Mouse (Mus musculus) lung, embryonic 15.5 days (tissue): ENCODE measurements around the gene Lonrf3. TPM values are rescaled to one million over a fixed set of nuclear protein-coding genes. Genes with fewer than 3 reads are reported as not detected.
A peak's percentile ranks its signal among the peaks of the same experiment; 100 is the strongest.

Experiments
- ATAC-seq: fragments of 200-750 bp; cut with Nextera tagmentation; 2 replicates; pipeline ENCODE4 v1.8.0; 2017; ENCODE audit warnings: moderate number of reproducible peaks, borderline replicate concordance; ENCODE audit not compliant: low FRiP score, low TSS enrichment; ENCODE audit errors: extremely low read depth
- H3K27ac ChIP-seq: fragments of 300-500 bp; sonication (generic); 2 replicates; pipeline ENCODE4 v1.5.1; 2015; ENCODE audit warnings: moderate library complexity, mild to moderate bottlenecking, inconsistent platforms
- H3K27me3 ChIP-seq: fragments of 300-500 bp; sonication (generic); 2 replicates; pipeline ENCODE4 v1.6.1; 2015; ENCODE audit warnings: inconsistent platforms
- H3K36me3 ChIP-seq: fragments of 300-500 bp; sonication (generic); 2 replicates; pipeline ENCODE4 v1.6.1; 2015; ENCODE audit warnings: inconsistent platforms
- H3K4me1 ChIP-seq: fragments of 300-500 bp; sonication (generic); 2 replicates; pipeline ENCODE4 v1.6.1; 2015; ENCODE audit warnings: inconsistent platforms
- H3K4me2 ChIP-seq: fragments of 300-500 bp; sonication (generic); 2 replicates; pipeline ENCODE4 v1.6.1; 2015; ENCODE audit warnings: inconsistent platforms, mild to moderate bottlenecking, moderate library complexity
- H3K4me3 ChIP-seq: fragments of 300-500 bp; sonication (generic); 2 replicates; pipeline ENCODE4 v1.5.1; 2015; ENCODE audit warnings: mild to moderate bottlenecking, inconsistent platforms
- H3K9ac ChIP-seq: fragments of 300-500 bp; sonication (generic); 2 replicates; pipeline ENCODE4 v1.6.1; 2015; ENCODE audit warnings: inconsistent platforms
- H3K9me3 ChIP-seq: fragments of 300-500 bp; sonication (generic); 2 replicates; pipeline ENCODE4 v1.6.1; 2016; ENCODE audit warnings: inconsistent platforms
- WGBS: fragments of 180-500 bp; shearing (Covaris S2); methylation state at CpG from one replicate; pipeline ENCODE4 v1.1.7; 2015; 5-methylcytosine and 5-hydroxymethylcytosine counted together
- polyA plus RNA-seq: library from polyadenylated mRNA; unstranded; fragments of >200 nt; fragmentation: Nextera tagmentation; extraction: Ambion mirVana; gene quantifications from 2 replicates; pipeline ENCODE4 v1.2.1, GENCODE M21; 2015

The Lonrf3 gene
- polyA plus RNA-seq: 0.69 and 1.2 TPM in 2 replicates

DNA sequence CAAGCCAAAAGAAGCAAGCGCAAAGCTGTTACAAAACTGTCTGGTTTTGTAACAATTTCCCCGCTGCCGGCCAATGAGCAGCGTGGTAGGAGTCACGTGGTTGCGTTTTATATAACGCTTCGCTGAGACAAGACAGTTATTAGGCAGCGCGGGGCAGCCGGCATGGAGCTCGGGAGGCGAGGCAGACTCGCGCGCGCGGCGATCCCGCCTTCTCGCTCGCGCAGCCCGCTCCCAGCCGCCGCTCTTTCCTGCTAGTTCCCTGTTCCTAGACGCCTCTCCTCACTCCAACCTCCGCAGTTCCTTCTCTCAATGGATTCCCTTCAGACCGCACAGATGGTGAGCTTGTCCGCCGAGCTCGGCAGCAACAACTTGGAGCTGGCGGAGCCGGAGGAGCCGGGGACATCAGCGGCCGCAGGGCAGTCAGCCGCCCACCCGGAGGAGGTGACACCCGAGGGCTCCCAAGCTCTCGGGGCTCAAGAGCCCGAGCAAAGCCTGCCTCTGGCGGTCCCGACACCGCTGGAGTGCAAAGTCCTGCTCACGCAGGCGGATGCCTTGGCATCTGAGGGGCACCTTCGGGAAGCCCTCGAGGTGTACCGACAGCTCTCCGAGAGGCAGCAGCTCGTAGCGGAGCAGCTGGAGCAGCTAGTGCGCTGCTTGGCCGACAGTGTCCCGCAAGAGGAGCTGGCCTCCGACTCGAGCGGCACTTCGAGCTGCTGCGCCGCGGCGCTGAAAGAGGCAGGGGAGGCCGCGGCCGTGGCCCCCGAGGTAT is at the start of gene Lonrf3:
TSS of gene Lonrf3 (plus strand) at position 83 of the 769 bp plus-strand sequence.
- peaks cover 11% of the 10 kb centered on the region; the same call in 1 of the 2 replicates for H3K27me3 ChIP-seq
- peak within 1 kb of the TSS; percentile 48 for H3K4me3 ChIP-seq
- no peak within 1 kb of the TSS for H3K27ac ChIP-seq
- H3K4me2 ChIP-seq: peak within 1 kb of the TSS; percentile 81
- H3K36me3 ChIP-seq: no peaks in the 10 kb centered on the region
- no peaks in the 10 kb centered on the region for H3K9me3 ChIP-seq
- peaks cover 7% of the 10 kb centered on the region; the same call in 1 of the 2 replicates for H3K4me1 ChIP-seq
- 25% methylated on average over 68 of the region's 68 CpGs for WGBS
- H3K9ac ChIP-seq: 0 out of 2 replicates have a peak within 1 kb of the TSS, but pooled peaks have one; percentile 24
- ATAC-seq: peak; percentile 79

DNA sequence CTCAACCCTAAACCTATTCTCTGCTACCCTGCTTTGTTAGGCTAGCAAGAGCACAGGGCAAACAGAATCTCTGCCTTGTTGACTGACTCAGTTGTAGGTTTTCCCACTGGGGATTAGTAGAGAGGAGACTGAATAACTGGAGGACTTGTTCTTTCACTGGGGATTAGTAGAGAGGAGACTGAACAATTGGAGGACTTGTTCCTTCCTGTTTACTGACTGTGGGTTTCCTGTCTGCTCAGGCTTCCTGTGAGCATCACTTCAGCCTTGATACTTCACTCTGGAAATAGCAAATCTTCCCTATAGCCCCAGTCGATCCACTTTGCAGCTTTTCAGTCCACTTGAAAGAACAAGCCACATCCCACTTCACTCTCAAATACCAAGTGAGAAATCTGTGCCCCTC is 49.4 kb upstream of the Lonrf3 start:
- Histone ChIP-seq H3K27ac (no peak overlapping the region), H3K9ac (no peak overlapping the region), H3K27me3 (no peaks in the 10 kb centered on the region), H3K36me3 (no peaks in the 10 kb centered on the region), H3K4me3 (no peak overlapping the region), H3K4me1 (no peaks in the 10 kb centered on the region), H3K9me3 (no peaks in the 10 kb centered on the region), H3K4me2 (no peak overlapping the region)
- 37% methylated on average over 1 of the region's 1 CpGs for WGBS
- ATAC-seq: no peak

DNA sequence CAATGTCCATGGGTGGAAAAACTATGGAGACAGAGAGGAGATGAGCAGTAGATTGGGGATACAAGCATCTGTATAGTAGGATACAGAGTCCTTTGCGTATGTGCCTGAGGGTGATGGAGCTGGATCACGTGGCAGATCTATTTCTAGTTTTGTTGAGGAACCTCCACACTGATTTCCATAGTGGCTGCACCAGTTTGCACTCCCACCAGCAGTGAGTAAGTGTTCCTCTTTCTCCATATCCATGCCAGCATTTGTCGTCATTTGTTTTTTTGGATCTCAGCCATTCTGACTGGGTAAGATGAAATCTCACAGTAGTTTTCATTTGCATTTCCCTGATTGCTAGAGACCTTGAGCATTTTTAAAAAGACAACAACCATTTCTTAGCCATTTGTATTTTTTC is 16.7 kb upstream of the Lonrf3 start:
- no peaks in the 10 kb centered on the region for H3K4me1 ChIP-seq
- no peaks in the 10 kb centered on the region for H3K27me3 ChIP-seq
- no peaks in the 10 kb centered on the region for H3K9me3 ChIP-seq
- no peak overlapping the region for H3K27ac ChIP-seq
- WGBS: 66% methylated on average over 3 of the region's 3 CpGs
- H3K9ac ChIP-seq: no peak overlapping the region
- H3K36me3 ChIP-seq: no peaks in the 10 kb centered on the region
- no peak overlapping the region for H3K4me2 ChIP-seq
- no peak overlapping the region for H3K4me3 ChIP-seq
- ATAC-seq: no peak

- Histone ChIP-seq H3K9me3 (no peaks in the 10 kb centered on the region), H3K36me3 (no peaks in the 10 kb centered on the region), H3K4me3 (peak overlapping the region; percentile 48), H3K27ac (no peak overlapping the region), H3K4me1 (peaks cover 7% of the 10 kb centered on the region; the same call in 1 of the 2 replicates), H3K27me3 (peaks cover 11% of the 10 kb centered on the region; the same call in 1 of the 2 replicates), H3K9ac (no peak overlapping the region), H3K4me2 (peak overlapping the region; percentile 81)
- ATAC-seq: peak; percentile 31; the same call in 1 of the 2 replicates
- WGBS: 11% methylated on average over 18 of the region's 20 CpGs
Measured at GRCm38 (mm10) chrX:36327491-36328255, 480 bp upstream of the Lonrf3 start.

- H3K27me3 ChIP-seq: peaks cover 11% of the 10 kb centered on the region; the same call in 1 of the 2 replicates
- H3K9me3 ChIP-seq: no peaks in the 10 kb centered on the region
- no peaks in the 10 kb centered on the region for H3K36me3 ChIP-seq
- H3K4me2 ChIP-seq: peak overlapping the region; percentile 81
- H3K4me1 ChIP-seq: peaks cover 7% of the 10 kb centered on the region; the same call in 1 of the 2 replicates
- WGBS: 20% methylated on average over 53 of the region's 66 CpGs
- no peak overlapping the region for H3K27ac ChIP-seq
- ATAC-seq: peak; percentile 36; the same call in 1 of the 2 replicates
- H3K9ac ChIP-seq: 0 out of 2 replicates have a peak overlapping the region, but pooled peaks have one; percentile 24
- H3K4me3 ChIP-seq: peak overlapping the region; percentile 48
Measured at GRCm38 (mm10) chrX:36329040-36329649, 992 bp downstream of the Lonrf3 start.

DNA sequence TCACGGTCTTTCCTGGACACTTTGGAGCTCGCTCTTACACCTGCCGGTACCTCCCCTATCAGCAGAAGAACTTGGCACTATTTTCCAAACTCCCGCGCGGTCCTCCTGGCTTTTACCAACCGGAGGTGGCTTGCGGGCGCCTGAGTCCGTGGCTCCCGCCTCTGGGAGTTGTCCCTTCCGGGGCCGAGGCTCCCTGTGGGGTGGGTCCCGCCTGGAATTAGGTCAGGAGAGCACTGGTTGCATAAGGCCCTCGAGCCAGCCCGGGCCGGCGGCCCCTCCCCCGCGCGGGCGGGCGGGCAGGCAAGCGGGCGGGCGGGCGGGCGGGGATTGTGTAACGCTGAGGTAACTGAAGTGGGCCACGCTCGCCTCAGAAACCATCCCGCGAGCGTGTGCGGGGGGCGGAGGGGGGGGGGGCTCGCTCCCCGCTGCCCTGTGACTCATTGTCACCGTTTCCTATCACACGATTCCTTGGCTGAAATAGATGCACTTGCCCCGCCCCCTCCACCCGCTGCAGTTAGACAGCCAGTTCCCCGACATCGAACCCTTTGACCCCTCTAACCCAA is 1.8 kb downstream of the Lonrf3 start:
- ATAC-seq: peak; percentile 64
- H3K27ac ChIP-seq: no peak overlapping the region
- peak overlapping the region; percentile 48 for H3K4me3 ChIP-seq
- peak overlapping the region; percentile 81 for H3K4me2 ChIP-seq
- H3K36me3 ChIP-seq: no peaks in the 10 kb centered on the region
- peaks cover 7% of the 10 kb centered on the region; the same call in 1 of the 2 replicates for H3K4me1 ChIP-seq
- peaks cover 11% of the 10 kb centered on the region; the same call in 1 of the 2 replicates for H3K27me3 ChIP-seq
- H3K9ac ChIP-seq: no peak overlapping the region
- no peaks in the 10 kb centered on the region for H3K9me3 ChIP-seq
- 17% methylated on average over 32 of the region's 44 CpGs for WGBS

- Histone ChIP-seq H3K4me2 (no peak overlapping the region), H3K36me3 (no peaks in the 10 kb centered on the region), H3K27me3 (no peaks in the 10 kb centered on the region), H3K9ac (no peak overlapping the region), H3K4me3 (no peak overlapping the region), H3K4me1 (no peaks in the 10 kb centered on the region), H3K9me3 (no peaks in the 10 kb centered on the region), H3K27ac (no peak overlapping the region)
- ATAC-seq: no peak
- 40% methylated on average over 3 of the region's 3 CpGs for WGBS
Measured at GRCm38 (mm10) chrX:36352446-36352845, 24.3 kb downstream of the Lonrf3 start.

GRCm38 (mm10) chrX:36385340-36385739 is 57.2 kb downstream of the Lonrf3 start:
- Histone ChIP-seq H3K27me3 (no peaks in the 10 kb centered on the region), H3K4me2 (no peak overlapping the region), H3K27ac (no peak overlapping the region), H3K4me3 (no peak overlapping the region), H3K9ac (no peak overlapping the region), H3K4me1 (no peaks in the 10 kb centered on the region), H3K9me3 (no peaks in the 10 kb centered on the region), H3K36me3 (no peaks in the 10 kb centered on the region)
- no peak for ATAC-seq

- H3K27me3 ChIP-seq: no peaks in the 10 kb centered on the region
- no peak overlapping the region for H3K4me3 ChIP-seq
- no peak overlapping the region for H3K27ac ChIP-seq
- H3K4me1 ChIP-seq: no peaks in the 10 kb centered on the region
- no peaks in the 10 kb centered on the region for H3K36me3 ChIP-seq
- no peaks in the 10 kb centered on the region for H3K9me3 ChIP-seq
- WGBS: 41% methylated on average over 3 of the region's 3 CpGs
- no peak for ATAC-seq
- H3K9ac ChIP-seq: no peak overlapping the region
- H3K4me2 ChIP-seq: no peak overlapping the region
Measured at GRCm38 (mm10) chrX:36389971-36390370, 61.8 kb downstream of the Lonrf3 start.

- no peaks in the 10 kb centered on the region for H3K4me1 ChIP-seq
- 50% methylated on average over 2 of the region's 2 CpGs for WGBS
- no peaks in the 10 kb centered on the region for H3K9me3 ChIP-seq
- H3K9ac ChIP-seq: no peak overlapping the region
- H3K27me3 ChIP-seq: no peaks in the 10 kb centered on the region
- no peak overlapping the region for H3K27ac ChIP-seq
- no peaks in the 10 kb centered on the region for H3K36me3 ChIP-seq
- no peak overlapping the region for H3K4me2 ChIP-seq
- no peak overlapping the region for H3K4me3 ChIP-seq
- ATAC-seq: no peak
Measured at GRCm38 (mm10) chrX:36390503-36390902, 62.4 kb downstream of the Lonrf3 start.

DNA sequence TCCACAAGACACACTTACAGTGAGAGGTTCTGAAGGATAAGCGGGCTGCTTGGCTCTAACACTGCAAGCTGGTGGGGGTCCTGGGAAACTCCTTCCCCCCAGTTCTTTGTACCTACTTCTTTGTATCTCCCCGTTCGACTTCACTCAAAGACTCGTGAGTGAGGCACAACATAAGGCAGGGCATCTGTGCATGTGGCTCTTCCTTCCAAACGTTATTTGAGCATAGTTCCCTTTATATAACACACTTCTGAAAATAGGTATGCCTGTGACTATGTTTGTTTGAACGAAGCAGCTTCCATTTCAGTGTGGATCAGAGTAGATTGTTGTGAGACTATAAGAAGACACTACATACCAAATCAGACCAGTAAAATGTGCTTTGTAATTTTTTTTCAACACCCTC is 64.5 kb downstream of the Lonrf3 start:
- H3K9ac ChIP-seq: no peak overlapping the region
- no peak overlapping the region for H3K4me2 ChIP-seq
- no peak overlapping the region for H3K4me3 ChIP-seq
- WGBS: 67% methylated on average over 6 of the region's 6 CpGs
- no peak overlapping the region for H3K27ac ChIP-seq
- no peaks in the 10 kb centered on the region for H3K27me3 ChIP-seq
- H3K9me3 ChIP-seq: no peaks in the 10 kb centered on the region
- no peaks in the 10 kb centered on the region for H3K36me3 ChIP-seq
- H3K4me1 ChIP-seq: no peaks in the 10 kb centered on the region
- ATAC-seq: no peak
